Mouse (Mus musculus): ENCODE measurements around the gene Mitf.

The Mitf gene

DNA sequence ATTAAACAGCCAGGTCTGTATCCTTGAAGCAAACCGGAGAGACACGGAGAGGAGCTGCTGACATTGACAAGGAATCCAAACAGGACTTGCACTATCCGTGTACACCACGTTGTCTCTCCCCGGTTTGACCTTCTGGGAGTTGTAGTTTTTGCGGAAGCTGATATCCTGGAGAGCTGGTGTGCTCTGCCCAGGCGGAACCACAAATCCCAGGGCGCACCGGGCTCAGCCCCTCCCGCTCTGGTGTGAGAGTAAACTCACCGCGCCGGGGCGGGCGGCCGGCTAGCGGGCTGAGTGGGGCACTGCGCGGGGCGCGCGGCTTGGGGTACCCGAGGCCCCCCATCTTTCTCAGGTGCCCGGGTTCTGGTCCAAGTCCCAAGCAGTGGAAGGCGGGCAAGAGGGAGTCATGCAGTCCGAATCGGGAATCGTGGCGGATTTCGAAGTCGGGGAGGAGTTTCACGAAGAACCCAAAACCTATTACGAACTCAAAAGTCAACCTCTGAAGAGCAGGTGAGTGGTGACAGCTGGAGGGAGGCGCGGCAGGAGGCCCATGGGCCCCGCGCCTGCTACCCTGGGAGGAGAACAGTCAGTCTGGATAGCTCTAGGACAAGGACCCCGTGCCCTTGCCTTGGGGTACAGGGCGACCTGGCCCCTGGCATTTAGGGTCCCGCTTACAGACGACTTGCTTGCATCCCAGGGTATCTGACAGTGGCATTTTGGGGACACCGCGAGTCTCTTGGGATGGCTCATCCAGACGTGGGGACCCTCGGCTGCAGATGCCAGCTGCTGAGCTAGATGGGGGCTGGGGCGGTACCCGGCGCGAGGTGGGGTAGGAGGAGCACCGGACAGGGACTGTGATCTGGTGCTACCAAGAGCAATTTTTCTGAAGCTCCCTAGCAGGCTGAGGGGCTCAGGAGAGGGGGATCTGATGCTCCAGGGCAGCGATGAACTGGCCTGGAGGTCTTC is at the start of gene Mitf:
TSS of gene Mitf (plus strand) at position 272 of the 963 bp plus-strand sequence.
- peak; percentile 82 to 89 for DNase-seq (ENCODE audit: low spot score in 2 of 2)

DNA sequence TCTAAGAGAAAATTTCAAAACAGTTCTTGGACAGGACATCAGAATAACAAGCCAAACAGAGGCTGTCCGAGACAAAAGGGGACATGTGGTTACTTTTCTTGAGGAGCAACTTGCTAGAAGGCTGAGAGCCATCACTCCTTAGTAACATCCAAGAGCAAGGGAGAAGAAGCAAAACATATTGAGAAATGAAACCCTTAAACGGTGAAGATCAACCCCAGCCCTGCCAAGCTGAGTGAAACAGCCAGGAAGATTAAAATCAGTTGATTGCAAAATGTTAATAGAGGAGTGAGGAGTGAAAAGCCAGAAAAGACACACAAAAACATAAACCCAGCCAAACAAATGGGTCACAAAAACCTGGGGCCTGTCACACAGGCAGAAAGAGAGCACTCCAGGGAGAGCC is 49.5 kb upstream of the Mitf start:
- no peak for DNase-seq (ENCODE audit: low spot score in 2 of 2)

DNA sequence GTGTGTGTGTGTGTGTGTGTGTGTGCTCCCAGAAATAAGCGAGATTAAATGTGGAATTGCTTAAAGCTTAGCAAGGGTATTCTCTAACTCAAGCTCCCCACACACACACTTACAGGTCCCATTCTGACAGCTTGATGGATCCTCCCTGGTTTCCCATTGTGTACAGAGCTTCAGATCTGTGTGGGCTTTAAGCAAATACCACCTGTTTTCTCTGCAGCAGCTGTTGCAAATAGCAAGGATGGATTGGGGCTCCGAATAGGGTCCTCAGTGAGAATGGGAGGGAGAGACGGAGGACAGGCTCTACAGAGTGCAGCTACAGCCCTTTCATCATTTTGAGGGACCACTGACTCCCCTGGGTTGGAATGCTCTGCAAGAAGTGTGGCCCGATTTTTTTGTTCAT is 48.0 kb upstream of the Mitf start:
- DNase-seq (ENCODE audit: low spot score in 2 of 2), result no peak

DNA sequence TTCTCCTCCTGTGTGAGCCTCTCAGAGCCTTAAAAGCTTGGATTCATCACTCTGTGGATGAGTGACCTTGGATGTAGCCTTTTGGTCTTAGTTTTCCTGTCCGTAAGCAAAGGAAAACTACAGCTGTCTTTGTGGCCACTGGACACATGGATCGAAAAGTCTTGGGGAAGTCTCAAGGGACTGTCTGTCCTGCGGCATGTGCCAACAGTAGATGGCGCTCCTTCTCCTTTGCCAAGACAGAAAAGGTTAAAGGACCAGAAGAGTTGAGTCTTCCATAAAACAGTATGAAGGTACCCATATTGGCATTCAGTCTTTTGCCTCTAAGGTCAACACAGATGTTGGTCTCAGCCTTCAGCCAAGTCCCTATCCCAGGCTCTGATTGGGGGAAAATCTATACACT is 47.6 kb upstream of the Mitf start:
- DNase-seq (ENCODE audit: low spot score in 2 of 2), result peak in 1 of 2 experiments; percentile 49

DNA sequence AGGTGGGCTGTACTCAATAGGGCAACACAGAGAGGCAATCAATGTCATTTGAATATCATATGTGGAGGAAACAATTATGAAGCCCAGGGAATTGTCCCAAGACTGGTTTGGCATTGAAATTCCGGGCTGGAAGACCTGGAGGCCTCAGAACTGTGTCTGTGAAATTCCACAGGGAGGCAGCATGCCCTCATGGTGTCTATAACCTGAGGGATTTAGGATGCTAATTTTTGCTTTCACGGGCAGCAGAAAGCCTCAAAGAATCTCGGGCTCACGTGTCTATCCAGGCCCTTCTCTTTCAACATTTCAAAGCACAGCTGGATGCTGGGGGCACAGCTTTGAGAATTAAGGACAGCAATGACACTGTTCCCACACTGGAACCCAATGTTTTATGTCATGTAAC is 45.5 kb upstream of the Mitf start:
- DNase-seq (ENCODE audit: low spot score in 2 of 2), result no peak

DNA sequence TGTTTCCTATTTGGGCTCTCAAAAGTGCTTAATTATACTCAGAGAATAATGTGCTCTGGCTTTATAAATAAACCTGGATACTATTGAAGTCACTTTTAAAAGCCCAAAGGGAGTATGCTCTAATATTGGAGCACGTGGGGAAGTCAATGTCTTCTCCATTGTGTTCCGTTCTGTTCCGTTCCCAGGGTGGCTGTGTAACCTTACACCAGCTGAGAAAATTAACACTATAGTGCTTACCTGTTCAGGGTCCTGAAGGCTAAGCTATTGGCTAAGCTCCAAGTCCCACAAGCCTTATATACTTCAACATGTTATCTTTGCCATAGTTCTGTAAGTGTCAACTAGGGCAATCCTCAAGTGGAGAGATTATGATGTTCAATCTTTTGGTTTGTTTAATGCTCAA is 42.9 kb upstream of the Mitf start:
- DNase-seq (ENCODE audit: low spot score in 2 of 2), result no peak

DNA sequence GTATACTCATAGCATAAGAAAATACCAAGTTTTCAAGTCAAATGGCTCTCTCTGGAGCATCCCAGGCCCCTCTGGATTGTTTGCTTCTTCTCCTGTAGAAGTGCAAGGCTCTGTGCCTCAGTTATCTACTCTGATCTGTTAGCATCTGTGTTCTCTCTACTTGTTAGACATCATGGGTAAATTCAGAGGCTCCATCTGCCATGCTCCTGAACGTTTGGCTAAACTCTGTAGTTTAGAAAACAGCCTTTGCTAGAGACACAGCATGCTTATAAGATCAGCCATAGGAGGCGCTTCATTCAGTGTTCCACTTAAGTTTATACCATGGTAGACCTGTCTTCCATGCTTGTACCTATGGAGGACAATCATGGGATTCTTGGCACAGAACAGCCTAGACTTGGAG is 39.0 kb upstream of the Mitf start:
- no peak for DNase-seq (ENCODE audit: low spot score in 2 of 2)

DNA sequence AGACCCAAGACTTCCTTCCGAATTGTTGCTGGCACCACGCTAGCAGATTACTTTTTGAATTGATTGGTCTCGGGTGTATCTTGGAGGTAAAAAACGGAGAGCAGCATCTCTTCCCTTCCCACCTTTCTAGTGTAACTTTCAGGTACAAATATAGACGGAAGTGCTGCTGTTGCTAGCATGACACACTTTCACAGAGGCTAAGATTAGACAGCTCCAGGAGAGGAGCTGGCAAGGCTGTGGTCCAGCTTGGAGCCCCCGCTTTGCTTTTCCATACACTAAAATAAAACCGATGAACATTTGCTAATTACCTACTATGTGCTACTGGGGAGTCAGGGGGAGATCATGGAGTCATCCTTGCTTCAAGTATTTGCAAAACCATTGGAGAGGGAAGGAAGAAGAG is 37.3 kb upstream of the Mitf start:
- no peak for DNase-seq (ENCODE audit: low spot score in 2 of 2)

DNA sequence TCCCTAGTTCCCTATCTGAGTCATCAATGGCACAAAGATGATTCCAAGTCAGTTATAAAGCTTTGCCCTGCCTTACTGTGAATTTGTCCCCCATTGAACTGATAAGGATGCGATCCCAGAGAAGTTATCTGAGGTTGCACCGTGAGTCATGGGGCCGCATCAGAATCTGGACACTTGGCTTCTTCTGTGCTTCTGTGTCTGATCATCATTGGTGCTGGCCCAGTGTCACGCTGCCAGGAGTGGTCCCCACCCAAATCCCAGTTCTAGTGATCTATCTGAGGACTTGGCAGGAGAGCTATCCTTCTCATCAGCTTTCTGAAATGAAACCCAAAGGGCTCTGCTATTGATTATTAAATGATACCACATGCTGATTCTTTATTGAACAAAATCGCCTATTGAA is 25.5 kb upstream of the Mitf start:
- DNase-seq (ENCODE audit: low spot score in 2 of 2), result no peak

DNA sequence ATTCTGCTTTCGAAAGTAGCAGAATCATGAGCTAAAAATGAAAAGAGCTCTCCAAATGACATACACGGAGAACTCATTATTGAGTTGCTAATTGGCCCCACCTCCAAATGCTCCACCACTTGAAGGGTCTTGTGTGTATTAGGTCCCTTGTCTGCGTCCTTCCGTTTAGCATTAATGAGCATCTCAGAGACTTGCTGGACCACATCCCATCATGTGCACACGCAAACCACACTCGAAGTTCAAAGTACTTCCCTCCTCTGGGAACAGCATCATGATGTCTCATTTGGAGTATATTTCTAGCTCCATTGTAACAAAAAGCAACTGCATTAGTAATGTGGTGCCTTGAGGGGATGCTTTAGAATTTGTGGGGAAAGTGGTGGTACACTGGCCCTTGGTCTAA is 24.6 kb upstream of the Mitf start:
- no peak for DNase-seq (ENCODE audit: low spot score in 2 of 2)

DNA sequence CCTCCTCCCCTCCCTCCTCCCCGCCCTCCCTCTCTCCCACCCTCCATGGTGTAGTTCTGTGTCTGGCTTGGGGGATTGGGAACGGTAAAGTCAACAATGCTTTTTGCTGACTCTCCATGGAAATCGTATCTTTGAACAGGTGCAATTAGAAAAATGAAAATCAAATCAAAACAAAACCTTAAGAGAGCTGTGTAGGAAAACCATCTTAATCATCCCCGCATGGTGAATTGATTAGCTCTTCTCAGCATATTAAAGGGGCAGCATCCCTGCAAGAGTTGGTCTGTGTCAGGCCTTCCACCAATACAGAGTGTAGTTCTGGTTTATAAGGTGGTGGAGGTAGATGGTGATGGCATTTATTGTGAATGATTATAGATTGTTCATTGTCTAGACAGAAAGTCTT is 20.0 kb upstream of the Mitf start:
- DNase-seq (ENCODE audit: low spot score in 2 of 2), result no peak

DNA sequence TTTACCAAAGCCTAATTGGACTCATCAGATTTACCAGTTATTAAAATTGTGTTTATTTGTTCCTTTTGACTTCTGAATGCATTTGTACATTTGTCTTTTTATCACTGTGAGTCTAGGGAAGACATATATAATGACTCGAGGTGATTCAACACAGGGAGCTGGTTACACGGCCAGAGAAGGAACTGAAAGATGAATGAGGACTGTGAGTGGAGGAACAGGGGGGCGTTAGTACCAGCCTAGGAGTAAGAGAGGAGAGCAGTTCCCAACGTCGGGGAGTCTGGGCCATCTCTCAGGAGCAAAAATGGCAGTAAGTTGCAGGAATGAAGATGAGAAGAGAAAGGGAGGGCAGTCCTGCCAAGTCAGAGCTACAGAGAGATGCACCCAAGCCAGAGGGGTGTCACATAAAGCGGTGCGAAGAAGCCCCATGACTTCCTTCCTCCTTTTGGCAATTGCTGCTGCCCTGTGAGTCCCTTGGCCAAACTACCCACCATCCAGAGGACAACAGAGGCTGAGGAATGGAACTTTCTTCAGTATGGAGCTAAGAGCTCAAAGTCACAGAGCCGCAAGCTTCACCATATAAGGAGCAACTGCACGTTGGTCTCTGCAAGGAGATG is 18.4 kb upstream of the Mitf start:
- no peak for DNase-seq (ENCODE audit: low spot score in 2 of 2)

DNA sequence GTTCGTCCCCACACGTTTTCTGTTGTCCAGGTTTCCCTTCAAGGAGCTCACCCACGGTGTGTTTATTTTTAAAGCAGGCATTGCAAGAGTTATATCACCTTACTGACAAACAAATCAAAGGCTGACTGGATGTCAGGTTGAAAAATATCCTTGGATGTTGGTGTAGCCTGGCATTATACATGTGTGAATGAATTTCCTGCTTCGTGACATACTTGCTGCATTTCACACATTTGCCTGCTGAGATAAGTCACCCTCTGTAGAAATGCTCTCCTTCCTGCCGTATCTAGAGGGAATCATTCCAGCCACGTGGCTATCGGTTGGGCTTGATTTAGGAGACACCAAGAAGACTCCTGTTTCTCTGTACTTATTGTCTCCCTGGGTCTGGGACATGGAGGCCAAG is 17.2 kb upstream of the Mitf start:
- DNase-seq (ENCODE audit: low spot score in 2 of 2), result no peak

DNA sequence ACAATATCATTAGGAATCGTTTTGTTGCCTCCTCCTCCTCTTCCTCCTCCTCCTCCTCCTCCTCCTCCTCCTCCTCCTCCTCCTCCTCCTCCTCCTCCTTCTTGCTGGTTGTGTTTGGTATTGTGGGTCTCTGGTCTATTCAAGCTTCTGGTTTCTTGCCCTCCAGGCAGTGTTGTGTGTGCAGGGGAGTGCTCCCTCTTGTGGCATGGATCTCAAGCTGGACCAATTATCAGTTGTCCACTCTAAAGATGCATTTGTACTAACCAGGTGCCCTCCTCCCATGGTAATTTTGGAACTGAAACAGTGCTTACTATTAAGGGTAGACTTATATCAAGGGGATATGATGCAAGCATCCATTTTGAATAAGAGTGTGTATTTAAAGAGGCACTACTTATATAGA is 14.7 kb upstream of the Mitf start:
- DNase-seq (ENCODE audit: low spot score in 2 of 2), result no peak

DNA sequence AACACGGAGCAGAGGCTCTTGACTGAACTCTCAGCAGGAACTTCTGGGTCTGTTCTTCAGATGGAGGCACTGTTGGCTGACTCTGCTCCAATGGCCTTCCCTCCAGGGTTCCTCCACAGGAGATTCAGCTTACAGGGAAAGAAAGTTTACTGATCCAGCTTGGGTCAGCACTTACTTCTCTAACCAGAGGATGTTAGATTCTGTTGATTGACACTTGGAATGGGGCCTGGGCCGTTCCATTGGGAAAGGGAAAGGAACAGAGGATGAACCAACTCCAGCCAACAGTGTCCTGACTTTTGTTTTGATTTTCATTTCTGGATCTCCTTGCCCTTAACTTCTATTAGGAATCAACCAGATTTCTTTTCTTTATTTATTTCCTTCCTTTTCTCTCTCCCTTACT is 11.7 kb upstream of the Mitf start:
- no peak for DNase-seq (ENCODE audit: low spot score in 2 of 2)

DNA sequence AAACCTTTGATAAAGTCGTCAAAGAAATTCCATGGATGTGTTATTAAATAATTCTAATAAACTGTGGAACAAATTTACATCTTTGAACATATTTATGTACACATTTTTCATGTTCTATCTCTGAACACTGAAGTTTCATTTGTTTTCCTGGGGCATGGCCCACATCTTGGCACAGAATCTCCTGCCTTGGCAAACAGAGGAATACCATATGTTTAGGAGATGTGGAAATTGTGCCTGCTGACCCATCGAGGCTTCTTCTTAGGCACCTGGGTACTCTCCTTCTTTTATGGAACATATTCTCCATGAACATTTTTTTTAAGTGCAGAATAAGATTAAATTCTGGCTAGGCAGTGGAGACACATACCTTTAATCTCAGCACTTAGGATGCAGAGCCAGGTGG is 6.2 kb upstream of the Mitf start:
- DNase-seq (ENCODE audit: low spot score in 2 of 2), result no peak

DNA sequence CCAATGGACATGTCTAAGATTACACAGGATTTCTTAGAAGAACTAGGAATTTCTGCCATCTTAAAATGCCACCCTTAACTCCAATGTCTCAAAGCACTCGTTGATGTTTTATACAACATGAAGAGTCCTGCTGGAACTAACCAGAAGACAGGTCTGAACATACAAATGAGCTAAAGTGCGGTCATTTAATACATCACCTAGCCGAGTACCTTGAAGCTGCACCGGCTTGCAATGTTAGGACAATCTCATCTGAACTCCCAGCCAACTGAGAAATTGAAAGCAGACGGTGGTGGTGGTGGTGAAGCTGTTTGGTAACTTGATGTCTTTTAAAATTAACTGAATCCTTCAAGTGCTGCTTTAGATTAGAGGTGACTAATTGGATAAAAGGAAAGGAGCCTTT is 801 bp upstream of the Mitf start:
- DNase-seq (ENCODE audit: low spot score in 2 of 2), result no peak

DNA sequence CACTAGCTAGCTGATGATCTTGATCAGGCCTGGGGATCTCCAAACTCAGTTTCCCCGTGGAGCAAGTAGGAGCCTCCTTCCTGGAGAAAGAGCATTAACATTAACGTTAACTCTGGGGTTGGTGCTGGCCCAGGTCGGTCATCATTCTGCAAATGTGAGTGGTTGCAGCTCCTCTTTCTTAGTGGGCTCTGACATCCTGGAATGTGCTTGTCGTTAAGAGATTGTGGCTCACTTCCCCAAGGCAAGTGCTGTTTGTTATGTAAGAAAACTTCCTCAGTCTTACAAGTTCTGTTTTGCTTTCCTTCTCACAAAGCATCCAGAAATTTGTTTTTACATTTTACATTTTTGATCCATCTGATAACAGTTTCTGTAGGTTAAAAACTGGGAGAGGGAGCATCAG is 7.3 kb downstream of the Mitf start:
- no peak for DNase-seq (ENCODE audit: low spot score in 2 of 2)

DNA sequence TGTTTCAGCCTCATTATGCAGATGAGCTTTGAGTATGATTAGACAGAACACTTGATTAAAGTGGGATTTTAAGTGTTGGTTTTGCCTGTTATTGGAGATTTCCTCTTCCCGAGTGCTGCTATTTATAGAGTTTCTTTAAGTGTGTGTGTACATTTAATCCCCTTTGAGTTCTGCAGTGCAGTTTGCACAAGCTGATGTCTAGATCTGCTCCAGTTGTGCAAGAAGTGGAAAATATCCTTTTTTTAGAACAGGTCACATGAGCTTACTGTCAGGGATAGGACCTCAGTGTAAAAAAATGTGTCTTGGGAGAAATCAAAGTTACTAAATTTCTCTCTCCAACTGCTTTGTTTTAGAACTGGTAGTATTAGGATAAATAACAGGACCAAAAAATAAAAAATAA is 8.9 kb downstream of the Mitf start:
- DNase-seq (ENCODE audit: low spot score in 2 of 2), result no peak

DNA sequence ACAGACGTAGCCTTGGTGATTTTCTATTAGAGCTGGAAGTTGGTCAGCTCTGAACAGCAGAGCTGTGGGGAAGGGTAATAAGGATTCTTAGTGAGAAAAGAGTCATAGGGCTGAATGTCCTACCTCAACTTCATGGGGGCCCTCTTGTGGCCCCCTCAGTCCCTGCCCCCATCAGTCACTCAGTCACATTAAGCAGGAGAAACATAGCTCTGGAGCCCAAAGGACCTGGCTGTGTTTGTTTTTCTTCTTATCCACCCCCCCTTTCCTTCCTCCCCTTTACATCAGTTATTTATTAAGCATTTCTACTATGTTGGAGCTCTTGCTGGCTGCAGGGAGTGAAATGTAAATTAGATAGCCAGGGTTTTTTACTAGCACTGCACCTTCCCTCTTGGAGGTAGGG is 10.0 kb downstream of the Mitf start:
- no peak for DNase-seq (ENCODE audit: low spot score in 2 of 2)

DNA sequence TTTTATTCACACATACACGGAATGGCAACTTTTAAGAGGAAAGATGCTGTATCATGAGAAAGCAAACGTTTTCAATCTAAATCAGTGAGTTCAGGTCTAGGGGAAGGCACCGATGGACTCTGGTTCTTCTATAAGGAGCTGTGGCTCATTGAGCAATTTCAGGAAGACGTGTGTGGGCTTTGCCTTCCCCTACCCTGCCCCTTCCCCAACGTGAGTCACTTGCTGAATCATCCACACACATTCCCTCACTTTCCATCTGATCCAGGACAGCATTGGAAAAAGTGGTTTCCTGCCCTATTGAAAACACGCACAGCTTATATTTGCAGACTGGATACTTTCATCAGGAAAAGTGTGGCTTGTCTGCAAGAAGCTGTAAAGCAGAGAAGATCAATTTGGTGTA is 11.3 kb downstream of the Mitf start:
- DNase-seq (ENCODE audit: low spot score in 2 of 2), result no peak

DNA sequence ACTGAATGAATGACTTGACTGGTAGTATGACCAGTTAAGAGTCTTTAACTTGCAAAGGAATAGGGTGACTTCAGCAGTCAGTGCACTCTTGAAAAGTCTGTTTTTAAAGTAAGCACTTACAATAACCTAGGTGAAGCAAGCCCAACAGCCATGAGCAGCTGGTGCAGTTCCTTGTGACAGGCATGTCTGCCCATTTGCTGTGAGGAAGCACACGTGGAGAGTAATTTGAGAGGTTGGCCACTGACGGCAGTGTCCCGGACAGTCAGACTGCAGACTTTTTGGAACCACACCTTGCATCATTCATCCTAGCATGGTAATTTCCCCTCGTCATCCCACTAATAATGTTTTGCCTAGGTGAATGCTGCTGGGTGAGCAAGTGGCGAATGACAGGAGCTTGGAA is 12.1 kb downstream of the Mitf start:
- no peak for DNase-seq (ENCODE audit: low spot score in 2 of 2)

DNA sequence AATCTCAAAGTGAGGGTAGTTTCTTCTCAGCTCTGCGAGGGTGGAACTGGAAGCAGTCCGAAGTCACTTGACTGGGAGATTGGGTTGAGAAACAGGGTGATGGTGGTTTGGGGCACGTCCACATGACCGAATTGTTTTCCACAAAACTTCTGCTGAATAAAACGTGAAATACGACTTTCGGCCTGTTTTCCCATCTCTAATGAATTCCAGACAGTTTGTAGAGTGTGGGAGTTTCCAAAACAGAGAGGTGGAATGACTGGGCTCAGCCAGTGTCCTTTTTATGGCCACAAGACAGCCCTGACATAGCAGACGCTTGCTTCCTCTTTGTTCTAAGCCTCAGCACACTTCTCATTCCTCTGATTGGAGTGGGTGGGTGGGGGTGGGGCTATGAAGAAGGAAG is 13.7 kb downstream of the Mitf start:
- no peak for DNase-seq (ENCODE audit: low spot score in 2 of 2)

DNA sequence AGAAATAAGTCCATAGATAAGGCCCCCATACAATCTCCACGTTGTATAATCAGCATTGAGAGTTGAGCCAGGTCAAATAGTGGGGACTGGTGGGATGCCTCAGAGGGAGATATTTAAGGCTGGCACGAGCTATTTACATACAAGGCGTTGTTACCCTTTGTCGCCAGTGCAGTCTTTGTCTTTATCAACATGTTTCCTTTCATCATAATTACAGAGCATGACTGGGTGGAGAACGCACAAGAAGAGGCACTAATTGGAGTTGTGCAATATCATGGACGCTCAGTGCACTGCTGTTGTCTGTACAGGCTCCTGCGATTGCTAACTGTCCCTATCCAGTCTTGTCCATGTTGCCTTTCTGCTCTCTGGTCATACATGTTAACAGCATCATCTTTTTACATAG is 15.0 kb downstream of the Mitf start:
- DNase-seq (ENCODE audit: low spot score in 2 of 2), result no peak
